Mouse (Mus musculus) layer of hippocampus, adult 2 months (tissue): ENCODE measurements around the gene Rpl23. TPM values are rescaled to one million over a fixed set of nuclear protein-coding genes. Genes with fewer than 3 reads are reported as not detected.
A peak's percentile ranks its signal among the peaks of the same experiment; 100 is the strongest.

ENCODE experiments used
- DNase-seq, 2 experiments: peaks; one replicate each; pipeline ENCODE4 v3.0.0; 2022; ENCODE audit warnings: low spot score in 2 of 2
- H3K27ac ChIP-seq: fragments of 200-600 bp; 2 replicates; pipeline ENCODE4 v1.8.1; 2022
- H3K4me3 ChIP-seq: fragments of 200-600 bp; 2 replicates; pipeline ENCODE4 v1.8.1; 2022; ENCODE audit warnings: mild to moderate bottlenecking
- CTCF ChIP-seq: fragments of 200-600 bp; conservative IDR thresholded peaks from 2 replicates; pipeline ENCODE4 v1.8.1; 2022; ENCODE audit warnings: antibody characterized with exemption, mild to moderate bottlenecking, moderate library complexity
- total RNA-seq, 2 experiments: library from RNA; stranded (reverse); gene quantifications; 2 replicates each; pipeline ENCODE4 v1.2.3; 2021

Rpl23 gene
- total RNA-seq, 2 experiments from 2014 or later: 361 to 374 TPM

DNA sequence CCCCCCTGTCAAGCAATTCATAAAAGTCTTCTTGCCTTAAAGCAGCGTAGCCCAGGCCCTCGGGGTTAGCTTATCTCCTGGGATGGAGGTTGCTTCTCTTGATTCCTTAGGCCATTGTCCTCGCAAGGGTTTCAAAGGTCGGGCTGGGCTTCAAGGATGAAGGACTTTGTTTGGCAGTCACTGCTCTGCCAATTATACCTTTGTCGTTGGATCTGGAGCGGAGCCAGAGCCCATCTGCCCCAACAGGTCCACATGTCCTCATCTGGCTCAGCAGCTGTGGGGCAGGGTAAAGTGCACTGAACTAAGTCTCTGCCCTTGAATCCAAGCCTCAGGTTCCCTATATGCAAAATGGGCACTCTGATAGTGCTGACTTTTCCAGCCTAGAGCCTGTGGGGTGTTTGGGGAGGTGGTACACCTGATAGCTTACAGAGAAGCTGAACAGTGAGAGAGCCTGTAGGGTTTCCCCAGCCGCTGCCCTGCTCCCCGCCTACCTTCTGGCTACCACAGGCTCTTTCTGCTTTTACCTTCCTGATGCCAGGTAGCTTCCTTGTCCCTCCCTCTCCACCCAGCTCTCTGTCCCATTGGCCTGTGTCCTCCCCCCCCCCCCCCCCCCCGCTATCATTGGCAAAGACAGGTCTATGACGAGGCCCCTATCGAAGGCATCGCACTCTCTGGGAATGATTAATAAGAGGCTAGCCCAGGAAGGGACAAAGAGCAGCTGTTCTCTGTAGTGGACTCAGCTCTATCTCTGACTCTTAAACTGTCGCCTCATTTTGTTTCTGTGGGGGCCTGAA lies 29.5 kb upstream of the Rpl23 start:
- no peak for TF ChIP-seq CTCF
- H3K27ac ChIP-seq: peak overlapping the region; percentile 93
- DNase-seq: no peak
- peak overlapping the region; percentile 44; the same call in 1 of the 2 replicates for H3K4me3 ChIP-seq

DNA sequence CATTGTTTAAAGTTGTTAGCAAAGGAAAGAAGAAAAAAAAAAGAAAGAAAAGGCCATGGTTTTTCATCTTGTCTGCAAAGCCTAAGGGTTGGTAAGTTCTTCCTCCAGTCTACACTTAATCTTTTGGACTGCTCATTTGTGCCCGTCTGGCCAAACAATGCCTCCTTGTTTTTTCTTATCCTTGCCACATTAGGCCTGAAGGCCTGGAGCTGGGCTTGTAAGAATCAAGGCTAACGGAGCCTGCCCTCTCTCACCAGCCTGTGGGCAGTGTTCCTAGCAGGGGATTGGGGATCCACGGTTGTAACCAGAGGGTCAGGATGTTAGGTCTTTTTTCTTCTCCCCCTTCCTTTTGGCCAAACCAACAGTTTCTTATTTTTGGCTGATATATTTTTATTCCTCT lies 28.7 kb upstream of the Rpl23 start:
- no peak for DNase-seq
- no peak overlapping the region; the same call in 1 of the 2 replicates for H3K27ac ChIP-seq
- H3K4me3 ChIP-seq: no peak overlapping the region
- TF ChIP-seq CTCF: no peak

DNA sequence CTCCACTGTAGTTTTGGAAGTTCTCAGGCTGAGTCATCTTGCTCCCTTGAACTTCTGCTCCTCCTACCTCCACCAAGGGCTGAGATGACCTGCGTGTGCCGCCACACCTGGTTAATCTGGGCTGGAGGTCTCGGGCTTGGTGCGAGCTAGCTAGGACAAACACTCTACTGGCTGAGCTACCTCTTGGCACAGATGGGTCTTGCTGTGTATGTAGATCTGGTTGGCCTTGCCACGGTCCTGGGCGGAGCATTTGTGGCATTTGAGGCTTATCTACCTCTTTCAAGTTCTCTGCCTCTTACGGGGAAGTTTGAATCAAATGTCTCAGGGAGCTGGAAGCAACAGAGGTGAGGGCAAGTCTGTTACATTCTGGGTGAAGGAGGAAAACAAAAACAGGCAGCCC lies 28.1 kb upstream of the Rpl23 start:
- TF ChIP-seq CTCF: no peak
- peak overlapping the region; percentile 8; the same call in 1 of the 2 replicates for H3K27ac ChIP-seq
- DNase-seq: no peak
- H3K4me3 ChIP-seq: no peak overlapping the region

DNA sequence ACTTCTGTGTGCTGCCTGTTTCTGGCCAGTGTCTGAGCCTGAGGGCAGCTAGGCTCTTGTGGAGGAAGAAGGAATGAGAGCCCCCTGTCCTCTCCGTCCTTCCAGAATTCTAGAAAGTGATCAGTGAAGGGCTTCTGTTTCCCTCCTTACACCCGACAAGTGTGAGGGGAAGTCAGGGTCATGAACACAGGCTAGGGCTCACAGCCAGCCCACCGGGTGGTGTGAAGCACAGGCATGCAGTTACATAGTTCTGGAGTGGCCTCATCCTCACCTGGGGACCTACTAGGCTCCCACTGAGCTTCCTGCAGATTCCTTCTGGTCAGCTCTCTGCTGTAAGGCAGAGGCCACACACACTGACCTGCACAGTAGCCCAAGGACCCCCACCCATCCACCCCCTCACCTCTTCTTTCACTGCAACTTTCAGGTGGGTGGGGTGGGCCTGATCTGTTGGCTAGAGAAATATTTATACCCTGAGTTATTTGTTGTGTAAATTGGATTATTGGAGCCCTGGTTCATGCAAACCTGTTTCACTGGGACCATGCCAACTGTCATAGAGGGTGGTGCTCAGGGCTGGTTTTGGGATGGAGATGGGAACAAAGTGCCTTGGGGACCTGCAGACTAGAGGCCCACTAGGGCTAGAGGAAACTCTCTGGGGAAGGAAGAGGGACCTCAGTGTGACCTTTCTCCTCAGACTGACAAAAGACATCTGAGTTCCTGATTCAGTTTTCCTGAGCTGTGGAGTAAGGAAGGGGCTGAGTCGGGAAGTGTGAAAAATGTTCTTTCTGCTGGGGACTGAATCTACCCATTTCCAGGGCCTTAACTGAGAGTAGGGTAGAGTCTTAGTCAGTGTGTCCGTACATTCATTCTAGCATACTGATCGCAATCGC lies 27.2 kb upstream of the Rpl23 start:
- H3K4me3 ChIP-seq: no peak overlapping the region
- DNase-seq: no peak
- TF ChIP-seq CTCF: no peak
- peak overlapping the region; percentile 62 for H3K27ac ChIP-seq

DNA sequence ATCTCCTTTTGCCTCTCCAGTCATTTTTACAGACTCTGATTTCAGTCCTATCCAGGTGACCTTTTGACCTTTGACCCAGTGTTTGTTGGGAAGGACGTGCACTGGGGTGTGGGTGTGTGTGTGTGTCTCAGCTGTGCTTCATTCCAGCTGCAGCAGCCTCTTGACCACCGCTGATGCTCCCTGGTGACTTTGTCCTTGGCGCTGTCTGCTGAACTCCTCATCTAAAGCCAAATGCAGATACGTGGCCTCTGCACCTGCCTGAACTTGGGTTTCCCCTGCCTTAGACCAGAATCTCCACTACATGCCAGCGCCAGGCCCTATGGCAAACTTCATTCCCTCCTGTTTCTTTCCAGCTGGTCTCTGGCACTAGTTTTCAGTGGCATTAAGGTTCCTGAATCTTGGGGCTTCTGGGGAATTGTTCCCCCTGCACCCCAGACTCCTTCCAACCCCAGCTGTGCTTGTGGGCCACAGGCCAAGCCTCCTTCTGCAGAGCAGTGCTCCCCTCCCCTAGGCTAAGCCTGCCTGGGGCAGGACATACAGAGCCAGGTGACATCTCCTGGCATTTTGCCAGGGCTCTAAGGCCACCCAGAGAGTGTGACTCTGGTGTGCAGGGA lies 26.5 kb upstream of the Rpl23 start:
- no peak overlapping the region for H3K4me3 ChIP-seq
- H3K27ac ChIP-seq: peak overlapping the region; percentile 62
- DNase-seq: no peak
- TF ChIP-seq CTCF: no peak

DNA sequence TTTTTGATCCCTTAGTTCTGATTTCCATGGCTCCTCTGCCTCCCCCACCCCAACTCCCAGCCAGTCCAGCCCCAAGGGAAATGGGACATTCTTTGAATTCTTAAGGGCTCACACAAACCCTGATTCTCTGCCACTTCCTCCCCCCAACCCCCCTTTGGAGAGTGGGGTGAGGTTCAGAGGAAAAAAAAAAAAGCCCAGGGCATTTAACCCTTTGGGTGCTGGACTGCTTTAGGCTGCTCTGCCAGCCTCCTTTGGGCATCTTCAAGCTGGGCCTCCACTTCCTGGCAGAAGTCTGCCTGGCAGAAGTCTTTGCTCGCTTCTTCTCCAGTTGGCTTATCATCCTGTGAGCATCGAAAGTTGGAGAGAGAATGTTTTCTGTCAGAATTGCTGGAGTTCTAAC lies 25.9 kb upstream of the Rpl23 start:
- Histone ChIP-seq H3K27ac (peak overlapping the region; percentile 62; the same call in 1 of the 2 replicates), H3K4me3 (no peak overlapping the region)
- no peak for DNase-seq
- TF ChIP-seq CTCF: no peak

DNA sequence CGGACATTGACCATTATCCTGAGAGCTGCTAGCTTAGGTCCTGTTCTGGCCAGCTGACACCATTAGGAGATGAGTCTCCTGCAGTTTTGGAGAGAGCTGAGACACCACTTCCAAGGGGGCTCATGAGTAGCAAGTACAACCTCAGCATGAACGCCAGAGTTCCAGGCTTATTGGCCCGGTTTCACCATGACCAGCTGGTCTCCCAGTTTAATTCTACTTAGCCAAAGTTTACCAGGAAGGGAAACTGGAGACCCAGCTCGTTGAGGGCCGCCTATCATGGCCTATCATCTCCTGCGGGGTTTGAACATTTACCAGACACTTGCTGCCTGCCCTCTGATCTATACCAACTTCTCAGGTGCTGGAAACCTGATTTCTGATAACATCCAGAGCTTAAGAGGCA lies 25.4 kb upstream of the Rpl23 start:
- TF ChIP-seq CTCF: no peak
- Histone ChIP-seq H3K4me3 (no peak overlapping the region), H3K27ac (peak overlapping the region; percentile 62; the same call in 1 of the 2 replicates)
- DNase-seq: no peak

DNA sequence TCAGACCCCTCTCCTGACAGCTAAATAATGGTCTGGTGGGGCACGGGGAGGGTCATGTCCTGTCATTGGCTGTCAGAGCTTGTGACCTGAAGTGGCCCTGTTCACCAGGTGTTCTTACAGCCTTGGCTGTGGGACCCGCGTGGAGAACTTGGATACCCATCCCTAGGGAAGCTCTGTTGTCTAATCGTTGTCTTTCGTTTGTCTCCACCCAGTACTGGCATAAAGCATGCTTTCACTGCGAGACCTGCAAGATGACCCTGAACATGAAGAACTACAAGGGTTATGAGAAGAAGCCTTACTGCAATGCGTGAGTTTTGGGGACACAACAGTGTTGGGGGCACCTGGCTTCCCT lies 24.4 kb upstream of the Rpl23 start:
- TF ChIP-seq CTCF: no peak
- DNase-seq: no peak
- Histone ChIP-seq H3K4me3 (no peak overlapping the region), H3K27ac (peak overlapping the region; percentile 74)

DNA sequence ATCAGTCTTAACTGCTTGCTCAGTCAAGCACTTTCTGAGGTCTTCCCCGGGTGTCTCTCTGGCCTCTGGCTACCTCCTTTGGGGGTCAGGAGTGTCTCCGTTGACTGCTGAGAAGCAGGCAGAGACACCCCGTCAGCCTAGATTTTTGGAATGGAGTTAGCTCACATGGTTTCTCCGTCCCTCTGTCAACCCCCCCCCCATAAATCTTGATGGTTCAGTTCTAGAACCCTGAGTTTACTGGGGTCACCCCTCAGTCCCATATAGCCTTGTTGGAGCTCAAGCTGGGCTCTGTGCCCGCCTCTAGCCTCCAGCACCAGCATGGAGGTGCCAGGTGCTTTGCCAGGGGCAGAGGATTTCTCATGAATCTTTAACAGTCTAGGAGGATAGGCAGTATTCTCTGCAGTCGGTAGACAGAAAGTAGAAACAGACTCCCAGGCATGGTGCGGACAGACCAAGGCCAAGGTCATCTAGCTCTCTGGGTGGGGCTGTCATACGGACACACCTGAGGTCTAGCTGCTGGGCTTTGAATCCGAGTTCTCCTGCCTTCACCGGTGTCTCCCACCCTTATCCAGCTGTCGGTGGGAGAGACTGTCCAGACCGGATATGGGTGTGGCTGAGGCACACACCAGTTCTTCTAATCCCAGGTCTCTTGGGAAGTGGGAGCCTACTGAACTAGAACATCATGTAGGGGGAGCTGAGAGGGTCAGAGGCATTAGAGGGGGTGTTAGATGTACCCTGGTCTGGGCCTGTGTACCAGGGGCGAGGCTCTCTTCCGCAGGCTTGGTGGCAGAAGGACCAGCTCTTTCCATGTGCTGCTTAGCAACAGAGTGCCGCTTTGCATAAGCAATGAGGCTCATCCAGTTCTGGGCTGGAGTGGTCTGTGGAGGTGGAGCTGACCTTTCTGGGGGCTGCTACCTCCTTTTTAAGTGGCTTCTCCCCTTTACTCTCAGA lies 23.7 kb upstream of the Rpl23 start:
- peak overlapping the region; percentile 74 for H3K27ac ChIP-seq
- peak overlapping the region; percentile 32; the same call in 1 of the 2 replicates for H3K4me3 ChIP-seq

DNA sequence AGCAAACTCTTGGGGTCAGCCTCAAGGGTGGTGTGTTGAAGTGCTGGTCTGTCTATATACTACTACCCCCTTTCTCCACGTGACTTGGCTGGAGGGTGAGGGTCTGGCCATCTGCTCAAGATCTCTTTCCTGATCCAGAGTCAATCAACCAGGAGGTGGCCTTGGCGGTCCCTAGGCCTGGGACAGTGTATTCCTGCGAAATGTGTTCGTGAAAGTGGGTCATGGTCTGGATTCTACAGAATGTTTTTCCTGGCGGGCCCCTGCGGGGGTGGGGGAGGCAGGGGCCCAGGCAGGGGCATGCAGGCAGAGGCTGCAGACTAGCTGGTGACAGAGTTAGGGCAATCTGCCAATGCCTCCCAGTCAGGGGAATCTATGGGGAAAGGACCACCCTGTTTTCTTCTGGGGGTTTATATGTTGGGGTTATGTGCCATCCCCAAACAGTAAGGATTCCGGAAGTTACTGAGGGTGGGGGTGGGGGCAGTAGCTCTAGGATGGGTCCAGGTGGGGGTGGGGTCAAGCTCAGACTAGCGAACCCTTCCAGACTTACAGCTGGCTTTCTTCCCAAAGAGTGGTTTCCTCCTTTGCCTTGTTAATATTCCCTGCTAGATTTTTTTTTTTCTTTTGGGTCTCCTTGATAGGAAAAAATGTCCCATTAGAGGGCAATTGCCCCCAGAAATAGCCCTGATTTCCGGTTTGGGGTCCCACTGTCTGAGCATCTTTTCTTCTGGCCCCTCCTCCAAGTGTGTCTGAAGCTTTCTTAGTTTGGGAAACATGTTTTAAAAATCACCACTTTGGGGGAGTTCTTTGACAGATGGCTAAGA lies 22.8 kb upstream of the Rpl23 start:
- no peak for TF ChIP-seq CTCF
- Histone ChIP-seq H3K4me3 (no peak overlapping the region), H3K27ac (peak overlapping the region; percentile 74; the same call in 1 of the 2 replicates)
- no peak for DNase-seq

More for the DNA sequence above, 23.7 kb upstream of the Rpl23 start:
- DNase-seq: no peak
- no peak for TF ChIP-seq CTCF

DNA sequence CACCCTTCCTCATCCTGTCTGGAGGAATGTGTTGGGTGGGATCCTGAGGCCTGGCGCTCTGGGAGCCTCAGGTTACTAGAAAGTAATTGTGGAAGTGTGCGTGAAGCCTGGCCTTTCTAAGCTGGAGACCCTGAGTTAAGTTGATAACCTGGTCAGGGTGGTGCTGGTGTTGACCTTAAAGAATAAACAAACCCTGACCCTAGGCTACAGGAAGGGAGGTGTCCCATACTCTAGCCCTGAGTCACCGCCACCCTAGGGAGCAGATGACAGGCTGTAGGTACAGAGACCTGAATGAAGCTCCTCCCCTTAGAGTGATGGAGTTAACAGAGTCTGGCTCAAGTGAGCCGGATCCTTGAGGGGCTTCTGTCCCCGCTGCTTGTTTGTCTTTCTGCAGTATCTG lies 21.6 kb upstream of the Rpl23 start:
- DNase-seq: no peak
- no peak for TF ChIP-seq CTCF
- Histone ChIP-seq H3K4me3 (no peak overlapping the region), H3K27ac (peak overlapping the region; percentile 74; the same call in 1 of the 2 replicates)
